Mouse (Mus musculus) heart, embryonic 11.5 days (tissue): Measurements from ENCODE around the gene Gm20806. TPM values are rescaled to one million over a fixed set of nuclear protein-coding genes. Genes with fewer than 3 reads are reported as not detected.
"Not testable (repeated sequence)": the region's sequence is repeated elsewhere in the genome, so short reads cannot be mapped to it uniquely, and the experiment has no call there.

Experiments
- ATAC-seq: fragments of 200-750 bp; cut with Nextera tagmentation; replicated peaks from 2 replicates; pipeline ENCODE4 v1.8.0; 2017; ENCODE audit warnings: moderate library complexity; ENCODE audit not compliant: insufficient number of reproducible peaks, low FRiP score, low TSS enrichment
- H3K27ac ChIP-seq: fragments of 300-500 bp; sonication (generic); 2 replicates; pipeline ENCODE4 v1.5.1; 2014; ENCODE audit warnings: mild to moderate bottlenecking, low read depth, low read length
- H3K27me3 ChIP-seq: fragments of 300-500 bp; sonication (generic); 2 replicates; pipeline ENCODE4 v1.6.1; 2014; ENCODE audit warnings: mild to moderate bottlenecking, low read length, mixed read lengths; ENCODE audit not compliant: control insufficient read depth, insufficient read depth
- H3K36me3 ChIP-seq: fragments of 300-500 bp; sonication (generic); 2 replicates; pipeline ENCODE4 v1.6.1; 2014; ENCODE audit warnings: mild to moderate bottlenecking, low read length, moderate library complexity, mixed read lengths; ENCODE audit not compliant: control insufficient read depth, insufficient read depth
- H3K4me1 ChIP-seq: fragments of 300-500 bp; sonication (generic); 2 replicates; pipeline ENCODE4 v1.6.1; 2014; ENCODE audit warnings: low read length; ENCODE audit not compliant: control insufficient read depth, insufficient read depth
- H3K4me2 ChIP-seq: fragments of 300-500 bp; sonication (generic); 2 replicates; pipeline ENCODE4 v1.6.1; 2014; ENCODE audit warnings: mild to moderate bottlenecking, moderate library complexity
- H3K4me3 ChIP-seq: fragments of 300-500 bp; sonication (generic); 2 replicates; pipeline ENCODE4 v1.5.1; 2014; ENCODE audit warnings: low read depth, low read length
- H3K9ac ChIP-seq: fragments of 300-500 bp; sonication (generic); 2 replicates; pipeline ENCODE4 v1.6.1; 2014; ENCODE audit warnings: mild to moderate bottlenecking, low read depth, low read length, moderate library complexity
- H3K9me3 ChIP-seq: fragments of 300-500 bp; sonication (generic); replicated peaks from 2 replicates; pipeline ENCODE4 v1.6.1; 2016; ENCODE audit warnings: low read length; ENCODE audit not compliant: control insufficient read depth
- WGBS: fragments of 180-500 bp; shearing (Covaris S2); extraction: QIAGEN DNeasy Blood & Tissue Kit; methylation state at CpG from one replicate; pipeline ENCODE4 v1.1.7; 2014; ENCODE audit not compliant: insufficient replicate concordance; 5-methylcytosine and 5-hydroxymethylcytosine counted together
- polyA plus RNA-seq: library from polyadenylated mRNA; unstranded; fragments of >200 nt; fragmentation: Nextera tagmentation; extraction: Ambion mirVana; gene quantifications from 2 replicates; pipeline ENCODE4 v1.2.1, GENCODE M21; 2014

Gene Gm20806
- not detected in 2 replicates for polyA plus RNA-seq

DNA sequence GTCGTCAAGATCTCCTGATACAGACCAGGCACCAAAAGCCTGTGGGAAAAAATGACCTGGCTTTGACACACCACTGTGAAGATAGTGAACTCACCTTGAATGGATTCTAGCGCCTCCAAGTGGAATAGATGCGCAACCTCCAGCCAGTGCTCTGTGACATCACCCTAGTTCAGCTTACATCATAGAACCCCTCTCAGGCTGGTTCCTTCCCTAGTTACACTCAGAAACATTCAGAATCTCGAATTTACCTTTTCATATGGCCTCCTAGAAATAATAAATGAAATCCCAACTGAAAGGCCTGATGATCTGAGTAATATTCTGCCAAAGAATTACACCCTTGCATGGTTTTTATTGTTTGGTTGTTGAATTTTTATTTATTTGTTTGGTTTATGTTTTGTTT is at the start of gene Gm20806:
TSS of gene Gm20806 (minus strand) at position 101 of the 400 bp plus-strand sequence.
- H3K9me3 ChIP-seq, H3K4me1 ChIP-seq, H3K27ac ChIP-seq, H3K4me3 ChIP-seq, ATAC-seq, H3K27me3 ChIP-seq, H3K36me3 ChIP-seq, H3K4me2 ChIP-seq, H3K9ac ChIP-seq: not testable (repeated sequence)
- WGBS: no CpG with 5 or more reads among the region's 4 CpGs
